Mouse (Mus musculus) ES-Bruce4 (cell line): ENCODE measurements around the gene Clint1. TPM values are rescaled to one million over a fixed set of nuclear protein-coding genes. Genes with fewer than 3 reads are reported as not detected.

ENCODE experiments used
- H3K27ac ChIP-seq: 2 replicates; pipeline ENCODE4 v1.5.1; 2012; ENCODE audit warnings: low read length, inconsistent platforms; ENCODE audit not compliant: insufficient read depth
- H3K27me3 ChIP-seq: 2 replicates; pipeline ENCODE4 v1.6.1; 2012; ENCODE audit warnings: mild to moderate bottlenecking, low read length, inconsistent platforms; ENCODE audit not compliant: control insufficient read depth, poor library complexity, insufficient read depth, severe bottlenecking
- H3K36me3 ChIP-seq: 2 replicates; pipeline ENCODE4 v1.6.1; 2012; ENCODE audit warnings: inconsistent platforms, mild to moderate bottlenecking, low read length, moderate library complexity; ENCODE audit not compliant: control insufficient read depth, poor library complexity, insufficient read depth, severe bottlenecking
- H3K4me1 ChIP-seq: one replicate; pipeline ENCODE4 v1.8.1; 2011; ENCODE audit warnings: low read length; ENCODE audit not compliant: control insufficient read depth, insufficient read depth
- H3K4me3 ChIP-seq: 2 replicates; pipeline ENCODE4 v1.5.1; 2011; ENCODE audit warnings: low read depth, mild to moderate bottlenecking, low read length
- H3K9ac ChIP-seq: 2 replicates; pipeline ENCODE4 v1.6.1; 2012; ENCODE audit warnings: low read depth, mild to moderate bottlenecking, inconsistent platforms; ENCODE audit not compliant: poor library complexity, severe bottlenecking
- H3K9me3 ChIP-seq: replicated peaks from 2 replicates; pipeline ENCODE4 v1.6.1; 2012; ENCODE audit warnings: mild to moderate bottlenecking, low read length, inconsistent platforms; ENCODE audit not compliant: control insufficient read depth, poor library complexity, insufficient read depth, severe bottlenecking
- CTCF ChIP-seq: IDR thresholded peaks from one replicate; pipeline ENCODE4 v1.8.1; 2011; ENCODE audit warnings: low read depth, low read length
- EP300 ChIP-seq: IDR thresholded peaks from 2 replicates; pipeline ENCODE4 v1.6.1; 2011; ENCODE audit warnings: low read depth, low read length; ENCODE audit not compliant: insufficient read depth
- POLR2A ChIP-seq: IDR thresholded peaks from one replicate; pipeline ENCODE4 v1.8.1; 2011; ENCODE audit warnings: low read length; ENCODE audit not compliant: insufficient read depth
- polyA plus RNA-seq: library from polyadenylated mRNA; stranded (reverse); fragments of >200 nt; gene quantifications from 2 replicates; pipeline ENCODE4 v1.2.4, GENCODE M21; 2011; ENCODE audit warnings: low read depth; ENCODE audit not compliant: missing spikeins, insufficient read depth, insufficient read length

Gene Clint1
- polyA plus RNA-seq, 1 experiment = 77.6 TPM

- TF ChIP-seq POLR2A (no peak), CTCF (no peak), EP300 (no peak)
- Histone ChIP-seq H3K27me3 (no peaks in the 10 kb centered on the region), H3K36me3 (no peaks in the 10 kb centered on the region), H3K27ac (no peak overlapping the region), H3K4me1 (no peaks in the 10 kb centered on the region), H3K9me3 (no peaks in the 10 kb centered on the region), H3K9ac (no peak overlapping the region), H3K4me3 (no peak overlapping the region)
Observed at GRCm38 (mm10) chr11:45927456-45927855, 75.6 kb downstream of the Clint1 start.

- Histone ChIP-seq H3K27me3 (no peaks in the 10 kb centered on the region), H3K36me3 (peaks cover 5% of the 10 kb centered on the region; the same call in 1 of the 2 replicates), H3K9me3 (no peaks in the 10 kb centered on the region), H3K9ac (no peak overlapping the region), H3K4me1 (no peaks in the 10 kb centered on the region), H3K4me3 (no peak overlapping the region), H3K27ac (no peak overlapping the region)
- TF ChIP-seq CTCF (no peak), EP300 (no peak), POLR2A (no peak)
Observed at GRCm38 (mm10) chr11:45929541-45929940, 77.7 kb downstream of the Clint1 start.

GRCm38 (mm10) chr11:45932771-45933170 is 80.9 kb downstream of the Clint1 start:
- Histone ChIP-seq H3K4me1 (no peaks in the 10 kb centered on the region), H3K9ac (no peak overlapping the region), H3K36me3 (peaks cover 7% of the 10 kb centered on the region), H3K9me3 (no peaks in the 10 kb centered on the region), H3K27ac (no peak overlapping the region), H3K4me3 (no peak overlapping the region), H3K27me3 (no peaks in the 10 kb centered on the region)
- no peak for TF ChIP-seq EP300
- no peak for TF ChIP-seq POLR2A
- no peak for TF ChIP-seq CTCF

GRCm38 (mm10) chr11:45937478-45937877 is 85.6 kb downstream of the Clint1 start:
- no peaks in the 10 kb centered on the region for H3K9me3 ChIP-seq
- no peaks in the 10 kb centered on the region for H3K27me3 ChIP-seq
- H3K4me3 ChIP-seq = no peak overlapping the region
- no peak overlapping the region for H3K27ac ChIP-seq
- H3K36me3 ChIP-seq = peaks cover 7% of the 10 kb centered on the region
- TF ChIP-seq CTCF (no peak), EP300 (no peak), POLR2A (no peak)
- no peak overlapping the region for H3K9ac ChIP-seq
- H3K4me1 ChIP-seq = no peaks in the 10 kb centered on the region

- TF ChIP-seq EP300 (no peak), CTCF (no peak), POLR2A (no peak)
- no peak overlapping the region for H3K27ac ChIP-seq
- H3K36me3 ChIP-seq = peaks cover 3% of the 10 kb centered on the region
Observed at GRCm38 (mm10) chr11:45938917-45939316, 87.1 kb downstream of the Clint1 start.

GRCm38 (mm10) chr11:45942281-45942680 is 90.4 kb downstream of the Clint1 start:
- TF ChIP-seq EP300 (no peak), CTCF (no peak), POLR2A (no peak)
- Histone ChIP-seq H3K9me3 (no peaks in the 10 kb centered on the region), H3K9ac (no peak overlapping the region), H3K27me3 (no peaks in the 10 kb centered on the region), H3K4me3 (no peak overlapping the region), H3K4me1 (no peaks in the 10 kb centered on the region), H3K27ac (no peak overlapping the region), H3K36me3 (no peaks in the 10 kb centered on the region)

More at GRCm38 (mm10) chr11:45938917-45939316, 87.1 kb downstream of the Clint1 start:
- Histone ChIP-seq H3K4me1 (no peaks in the 10 kb centered on the region), H3K9ac (no peak overlapping the region), H3K4me3 (no peak overlapping the region), H3K27me3 (no peaks in the 10 kb centered on the region), H3K9me3 (no peaks in the 10 kb centered on the region)
